Mouse (Mus musculus): ENCODE results near the gene Echdc3. TPM values are rescaled to one million over a fixed set of nuclear protein-coding genes. Genes with fewer than 3 reads are reported as not detected.

Echdc3 gene
- polyA plus RNA-seq, 1 experiment: 61.2 TPM

DNA sequence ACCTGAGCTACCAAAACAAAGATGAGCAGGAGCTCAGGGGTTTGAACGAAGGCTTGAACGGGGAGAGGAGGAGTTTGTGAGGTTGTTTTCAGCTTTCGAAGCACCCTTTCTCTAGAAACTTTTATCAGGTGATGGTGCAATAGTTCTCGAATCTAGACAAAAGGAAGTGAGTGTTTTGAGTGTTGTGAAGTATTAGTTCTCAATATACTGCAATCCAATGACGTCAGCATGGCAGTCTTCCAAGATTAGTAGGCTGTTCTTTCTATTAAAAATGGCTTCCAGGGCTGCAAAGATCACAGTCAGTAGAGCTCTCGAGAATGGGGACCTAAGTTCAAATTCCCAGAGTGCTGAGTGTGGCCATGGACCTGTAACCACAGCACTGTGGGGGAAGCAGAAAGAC, 47.1 kb downstream of the Echdc3 start:
- Histone ChIP-seq H3K4me1 (ENCODE audit: control insufficient read depth, insufficient read depth, insufficient read length, low read length) (peaks cover 6% of the 10 kb centered on the region; the same call in 1 of the 2 replicates), H3K4me3 (ENCODE audit: insufficient read depth, low read depth, low read length) (no peak overlapping the region), H3K27ac (replicated peaks; ENCODE audit: low read depth, low read length) (no peak overlapping the region)

DNA sequence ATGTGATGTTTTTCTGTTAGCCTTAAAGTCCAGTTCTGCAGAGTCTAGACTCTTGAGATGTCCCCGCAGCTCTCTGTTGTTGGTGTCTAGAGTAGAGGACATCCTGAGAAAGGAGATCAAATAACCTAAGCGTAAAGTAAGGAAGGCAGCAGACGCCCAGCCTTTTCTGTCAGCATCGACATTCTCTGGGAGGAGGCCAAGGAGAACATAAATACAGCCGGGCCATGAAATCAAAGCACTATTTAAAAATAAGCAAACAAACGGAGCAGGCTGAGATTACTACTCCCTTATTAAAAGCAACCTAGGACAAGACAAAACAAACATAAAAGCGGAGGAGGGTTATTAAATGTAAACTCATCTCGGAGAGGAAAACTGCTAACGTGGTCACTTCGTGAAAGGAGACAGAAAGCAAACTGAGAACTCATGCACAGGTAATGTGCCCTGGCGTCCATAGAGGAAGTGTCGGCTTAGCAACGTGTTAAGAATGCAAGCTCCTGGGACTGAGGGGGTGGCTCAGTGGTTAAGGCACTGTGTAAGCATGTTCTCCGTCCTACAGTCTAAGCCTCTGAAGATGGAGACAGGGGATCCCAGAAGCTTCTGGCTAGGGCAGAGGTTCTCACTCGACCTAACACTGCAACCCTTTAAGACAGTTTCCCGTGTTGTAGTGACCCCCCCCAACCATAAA, 48.1 kb downstream of the Echdc3 start:
- Histone ChIP-seq H3K27ac (replicated peaks; ENCODE audit: low read depth, low read length) (no peak overlapping the region), H3K4me3 (ENCODE audit: insufficient read depth, low read depth, low read length) (no peak overlapping the region), H3K4me1 (ENCODE audit: control insufficient read depth, insufficient read depth, insufficient read length, low read length) (peaks cover 6% of the 10 kb centered on the region; the same call in 1 of the 2 replicates)

DNA sequence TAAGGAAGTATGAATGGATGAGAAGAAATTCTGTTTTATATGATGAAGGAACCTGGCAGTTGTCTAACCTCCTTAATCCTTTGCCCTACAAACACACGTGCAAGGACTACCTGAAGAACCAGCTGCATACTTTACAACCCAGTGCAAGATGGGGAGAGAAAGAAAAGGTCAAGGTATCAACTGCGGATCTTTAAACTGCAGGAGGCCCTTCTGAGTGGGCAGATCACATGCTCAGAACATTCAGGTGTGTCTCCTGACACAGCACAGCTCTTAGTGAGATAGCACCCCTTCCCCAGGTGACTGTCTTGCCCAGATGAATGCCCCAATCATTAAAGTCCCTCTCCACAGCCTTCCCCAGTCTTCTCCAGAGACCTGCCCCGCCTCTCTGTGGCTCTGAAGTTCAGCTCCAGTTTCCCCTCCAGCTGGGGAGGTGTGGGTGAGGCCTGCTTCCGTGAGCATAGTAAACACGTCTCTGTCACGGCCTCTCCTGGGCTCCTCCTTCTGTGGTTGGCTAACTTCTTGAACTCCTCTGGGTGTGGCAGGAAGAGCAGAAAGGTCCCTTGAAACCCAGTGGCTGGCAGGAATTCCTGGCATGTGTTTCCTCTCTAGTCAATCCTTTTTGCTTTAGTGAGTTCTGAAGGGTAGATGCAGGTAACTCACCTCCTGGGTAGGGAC, 50.3 kb downstream of the Echdc3 start:
- peaks cover 6% of the 10 kb centered on the region; the same call in 1 of the 2 replicates for H3K4me1 ChIP-seq (ENCODE audit: control insufficient read depth, insufficient read depth, insufficient read length, low read length)
- H3K27ac ChIP-seq (replicated peaks; ENCODE audit: low read depth, low read length): no peak overlapping the region
- H3K4me3 ChIP-seq (ENCODE audit: insufficient read depth, low read depth, low read length): no peak overlapping the region

DNA sequence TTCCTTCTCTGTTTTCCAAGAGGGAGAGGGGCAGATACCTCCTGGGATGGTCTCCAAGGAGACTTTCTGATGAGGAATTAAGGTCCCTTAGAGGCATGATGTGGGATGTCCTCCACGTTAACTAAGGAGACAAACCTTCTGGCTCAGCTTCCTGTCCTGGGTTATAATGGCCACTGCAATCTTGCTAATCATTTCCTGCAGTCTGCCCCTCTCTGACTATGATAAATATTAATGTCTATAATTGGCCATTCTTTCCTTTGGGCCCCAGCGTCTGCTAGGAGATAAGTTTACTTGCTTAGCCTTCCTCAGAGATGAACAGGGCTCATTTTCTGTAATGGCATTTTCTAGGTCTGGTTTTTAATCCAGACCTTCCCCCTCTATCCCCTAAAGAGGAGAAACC, 53.1 kb downstream of the Echdc3 start:
- H3K27ac ChIP-seq (replicated peaks; ENCODE audit: low read depth, low read length): no peak overlapping the region
- peaks cover 6% of the 10 kb centered on the region; the same call in 1 of the 2 replicates for H3K4me1 ChIP-seq (ENCODE audit: control insufficient read depth, insufficient read depth, insufficient read length, low read length)
- H3K4me3 ChIP-seq (ENCODE audit: insufficient read depth, low read depth, low read length): no peak overlapping the region

DNA sequence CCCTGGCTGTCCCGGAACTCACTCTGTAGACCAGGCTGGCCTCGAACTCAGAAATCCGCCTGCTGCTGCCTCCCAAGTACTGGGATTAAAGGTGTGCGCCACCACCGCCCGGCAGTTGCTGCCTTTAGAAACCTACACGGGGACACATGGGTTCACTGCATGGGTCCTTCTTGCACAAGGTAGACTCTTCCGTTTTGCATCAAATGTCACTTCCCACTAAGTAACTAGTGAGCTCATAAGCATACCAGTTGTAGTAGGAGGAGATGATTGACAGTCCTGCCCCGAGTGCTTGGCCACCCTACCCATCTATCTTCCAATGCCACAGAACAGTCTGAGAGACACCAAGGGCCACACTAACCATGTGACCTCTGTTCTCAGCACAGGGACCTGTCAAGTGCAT, 53.6 kb downstream of the Echdc3 start:
- Histone ChIP-seq H3K27ac (replicated peaks; ENCODE audit: low read depth, low read length) (no peak overlapping the region), H3K4me3 (ENCODE audit: insufficient read depth, low read depth, low read length) (no peak overlapping the region), H3K4me1 (ENCODE audit: control insufficient read depth, insufficient read depth, insufficient read length, low read length) (peaks cover 6% of the 10 kb centered on the region; the same call in 1 of the 2 replicates)

DNA sequence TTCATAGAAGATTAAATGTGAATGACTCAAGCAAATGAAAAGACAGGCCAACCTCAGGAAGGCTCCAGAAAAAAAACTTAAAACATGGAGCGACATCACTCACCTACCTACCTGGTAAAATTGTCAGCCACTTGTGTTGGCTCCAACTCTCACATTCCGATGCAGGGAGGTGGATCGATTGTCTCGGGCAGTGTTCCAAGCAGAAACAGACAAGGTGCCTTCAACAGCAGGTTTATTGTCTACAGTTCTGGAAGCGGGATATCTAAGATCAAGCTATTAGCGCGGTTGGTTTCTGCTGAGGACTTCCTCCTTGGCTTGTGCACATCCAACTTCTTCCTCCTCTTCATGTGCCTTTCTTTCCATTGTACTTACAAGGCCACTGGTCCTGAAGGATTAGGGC, 55.2 kb downstream of the Echdc3 start:
- Histone ChIP-seq H3K4me1 (ENCODE audit: control insufficient read depth, insufficient read depth, insufficient read length, low read length) (peaks cover 4% of the 10 kb centered on the region; the same call in 1 of the 2 replicates), H3K27ac (replicated peaks; ENCODE audit: low read depth, low read length) (no peak overlapping the region), H3K4me3 (ENCODE audit: insufficient read depth, low read depth, low read length) (no peak overlapping the region)

DNA sequence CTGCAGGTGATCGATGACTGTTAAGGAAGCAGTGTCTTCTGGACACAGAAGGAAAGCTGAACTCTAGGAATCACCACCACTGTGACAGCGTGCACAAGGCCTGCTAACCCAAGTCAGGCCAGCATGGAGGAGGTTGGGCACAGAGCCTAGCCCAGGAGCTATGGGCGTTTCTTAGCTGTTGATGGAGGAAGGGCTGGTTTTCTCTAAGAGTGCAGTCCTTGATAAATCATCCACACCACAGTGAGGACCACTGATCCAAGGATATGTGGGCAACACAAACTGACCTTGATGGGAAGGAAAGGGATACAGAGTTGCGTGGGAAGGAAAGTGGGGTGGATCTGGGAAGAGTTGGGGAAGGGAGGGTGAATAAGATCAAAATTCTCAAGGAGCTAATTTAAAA, 55.6 kb downstream of the Echdc3 start:
- no peak overlapping the region for H3K27ac ChIP-seq (replicated peaks; ENCODE audit: low read depth, low read length)
- no peak overlapping the region for H3K4me3 ChIP-seq (ENCODE audit: insufficient read depth, low read depth, low read length)
- no peaks in the 10 kb centered on the region for H3K4me1 ChIP-seq (ENCODE audit: control insufficient read depth, insufficient read depth, insufficient read length, low read length)

DNA sequence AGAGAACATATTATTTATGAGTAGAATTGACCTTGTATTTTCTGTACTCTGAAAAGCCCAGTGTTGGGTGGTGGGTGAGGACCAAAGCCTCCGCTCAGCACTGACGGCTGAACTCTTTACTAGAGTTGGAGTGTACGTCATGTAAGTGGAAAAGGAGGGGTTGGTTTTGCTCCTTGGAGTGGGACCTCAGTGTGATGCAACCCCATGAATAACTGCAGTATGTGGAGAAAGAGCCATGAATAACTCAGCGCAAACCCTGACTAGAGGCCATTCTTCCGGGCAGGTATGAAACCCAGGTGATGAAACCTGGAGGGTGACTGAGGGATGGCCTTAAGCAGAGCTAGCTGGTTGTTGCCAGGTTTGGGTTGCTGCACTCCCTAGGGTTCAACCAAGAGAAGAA, 63.0 kb downstream of the Echdc3 start:
- no peak overlapping the region for H3K27ac ChIP-seq (replicated peaks; ENCODE audit: low read depth, low read length)
- no peaks in the 10 kb centered on the region for H3K4me1 ChIP-seq (ENCODE audit: control insufficient read depth, insufficient read depth, insufficient read length, low read length)
- no peak overlapping the region for H3K4me3 ChIP-seq (ENCODE audit: insufficient read depth, low read depth, low read length)

DNA sequence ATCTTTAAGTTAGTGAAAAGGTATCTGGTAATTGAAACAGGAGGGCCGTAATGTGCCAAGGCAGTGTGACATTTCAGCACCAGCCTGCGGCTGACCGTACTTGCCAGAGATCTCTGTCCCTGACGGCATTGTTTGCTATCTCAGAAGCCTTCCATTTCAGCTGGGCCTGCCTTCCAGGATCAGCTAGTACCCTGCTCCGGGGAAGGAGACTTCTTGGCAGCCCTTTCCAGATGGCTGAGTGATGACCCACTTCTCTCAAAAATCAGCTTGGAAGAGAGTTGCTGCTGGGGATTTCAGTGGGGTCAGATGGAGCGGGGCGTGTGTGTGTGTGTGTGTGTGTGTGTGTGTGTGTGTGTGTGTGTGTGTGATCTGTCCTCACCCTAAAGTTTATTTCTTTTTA, 65.9 kb downstream of the Echdc3 start:
- Histone ChIP-seq H3K27ac (replicated peaks; ENCODE audit: low read depth, low read length) (no peak overlapping the region), H3K4me3 (ENCODE audit: insufficient read depth, low read depth, low read length) (no peak overlapping the region), H3K4me1 (ENCODE audit: control insufficient read depth, insufficient read depth, insufficient read length, low read length) (no peaks in the 10 kb centered on the region)

DNA sequence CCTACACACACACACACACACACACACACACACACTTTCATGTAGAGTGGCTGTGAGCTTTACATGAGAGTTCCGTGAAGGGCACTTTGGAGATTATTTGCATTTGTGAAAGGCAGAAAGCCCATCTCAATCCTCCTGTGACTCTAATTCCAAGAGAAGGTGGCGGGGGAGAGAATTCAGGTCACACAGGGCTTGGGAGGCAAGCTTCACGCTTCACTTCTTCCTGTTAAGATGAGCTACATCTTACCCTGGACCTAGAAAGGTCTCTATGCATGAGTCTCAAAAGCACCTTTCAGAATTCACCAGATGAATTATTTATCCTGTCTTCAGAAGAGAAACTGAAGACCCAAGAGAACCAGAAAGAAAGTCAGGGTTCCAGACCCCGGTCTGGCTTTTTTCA, 66.6 kb downstream of the Echdc3 start:
- H3K4me3 ChIP-seq (ENCODE audit: insufficient read depth, low read depth, low read length): no peak overlapping the region
- H3K4me1 ChIP-seq (ENCODE audit: control insufficient read depth, insufficient read depth, insufficient read length, low read length): no peaks in the 10 kb centered on the region
- no peak overlapping the region for H3K27ac ChIP-seq (replicated peaks; ENCODE audit: low read depth, low read length)

DNA sequence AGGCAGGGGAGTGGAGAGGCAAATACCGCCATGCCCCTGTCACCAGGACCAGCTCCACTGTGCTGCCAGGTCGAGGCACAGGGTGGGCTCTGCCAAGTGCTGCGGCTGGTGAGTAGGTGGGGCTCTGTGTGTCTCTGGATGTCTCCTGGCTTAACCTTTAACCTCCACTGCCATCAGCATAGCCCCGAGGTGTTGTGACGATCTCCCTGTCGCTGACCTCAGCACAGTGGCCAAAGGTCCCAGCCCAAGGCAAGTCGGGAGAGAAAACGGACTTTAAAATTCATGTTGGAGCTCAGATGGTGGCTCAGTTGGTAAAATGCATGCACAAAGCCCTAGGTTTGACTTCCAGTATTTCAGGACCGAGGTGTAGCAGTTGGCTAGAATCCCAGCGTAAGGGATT, 67.2 kb downstream of the Echdc3 start:
- no peak overlapping the region for H3K27ac ChIP-seq (replicated peaks; ENCODE audit: low read depth, low read length)
- no peaks in the 10 kb centered on the region for H3K4me1 ChIP-seq (ENCODE audit: control insufficient read depth, insufficient read depth, insufficient read length, low read length)
- no peak overlapping the region for H3K4me3 ChIP-seq (ENCODE audit: insufficient read depth, low read depth, low read length)

DNA sequence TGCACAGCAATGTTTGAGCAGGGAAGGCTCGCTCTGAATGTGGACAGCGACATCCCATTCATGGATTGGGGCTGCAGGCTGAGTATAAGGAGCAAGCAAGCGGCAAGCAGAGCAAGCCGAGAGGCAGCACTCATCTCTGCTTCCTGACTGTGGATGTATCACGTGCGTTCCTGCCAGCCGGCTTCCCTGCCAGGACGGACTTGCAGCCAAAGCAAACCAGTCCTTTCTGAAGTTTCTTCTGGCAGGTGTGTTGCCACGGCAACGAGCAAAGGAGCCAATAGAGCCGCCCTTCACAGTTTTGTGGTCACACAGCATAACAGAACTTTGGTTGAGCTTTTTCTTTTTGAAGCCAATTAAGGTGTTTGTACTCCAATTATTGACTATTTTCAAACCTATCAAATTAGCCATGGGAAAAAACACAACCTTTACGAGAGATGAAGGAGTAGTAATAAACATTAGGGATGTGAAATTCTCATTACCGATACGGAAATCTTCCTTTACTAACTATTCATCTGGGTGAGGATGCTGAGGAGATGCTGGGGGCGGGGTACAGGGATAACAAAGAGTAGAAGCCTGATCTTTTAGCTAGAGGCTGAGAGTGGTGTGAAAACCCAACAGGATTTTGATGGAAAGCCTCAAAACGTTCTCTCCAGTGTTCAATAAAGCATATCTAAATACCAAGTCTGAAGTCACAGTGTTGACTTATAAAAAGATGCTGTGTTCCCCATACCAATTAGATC, 69.7 kb downstream of the Echdc3 start:
- no peaks in the 10 kb centered on the region for H3K4me1 ChIP-seq (ENCODE audit: control insufficient read depth, insufficient read depth, insufficient read length, low read length)

DNA sequence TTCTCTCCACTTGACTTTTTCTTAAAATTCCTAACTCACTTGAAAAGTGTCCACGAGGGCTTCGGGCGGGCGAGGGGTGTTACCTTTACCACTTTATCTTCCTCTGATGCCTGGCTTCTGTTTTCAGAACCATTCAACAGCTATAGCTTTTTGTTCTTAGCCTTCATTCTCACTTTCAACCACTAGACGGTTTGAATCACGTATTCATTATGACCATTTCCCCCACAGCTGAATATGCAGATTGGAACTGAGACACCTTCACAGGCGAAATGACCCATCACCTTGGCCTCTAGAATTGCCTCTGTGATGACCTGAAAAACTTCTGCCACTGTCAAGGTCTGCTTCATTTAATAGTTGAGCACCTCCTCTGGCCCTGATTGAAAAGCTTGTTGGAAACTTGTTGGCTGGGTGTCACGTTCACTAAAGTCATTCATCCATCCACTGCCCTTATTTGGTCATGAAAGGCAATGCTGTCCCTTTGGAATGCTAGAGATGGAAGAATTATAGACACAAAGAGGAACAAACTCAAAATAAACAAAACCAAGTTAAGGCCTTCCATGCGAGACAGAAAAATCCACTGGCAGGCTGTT, 72.2 kb downstream of the Echdc3 start:
- H3K27ac ChIP-seq (replicated peaks; ENCODE audit: low read depth, low read length): no peak overlapping the region

More for the DNA sequence above, 69.7 kb downstream of the Echdc3 start:
- no peak overlapping the region for H3K27ac ChIP-seq (replicated peaks; ENCODE audit: low read depth, low read length)
- no peak overlapping the region for H3K4me3 ChIP-seq (ENCODE audit: insufficient read depth, low read depth, low read length)

More for the DNA sequence above, 72.2 kb downstream of the Echdc3 start:
- Histone ChIP-seq H3K4me1 (ENCODE audit: control insufficient read depth, insufficient read depth, insufficient read length, low read length) (no peaks in the 10 kb centered on the region), H3K4me3 (ENCODE audit: insufficient read depth, low read depth, low read length) (no peak overlapping the region)

Data from brown adipose tissue, adult 24 weeks (tissue).